Mouse (Mus musculus): ENCODE data around the gene Auts2. TPM values are rescaled to one million over a fixed set of nuclear protein-coding genes. Genes with fewer than 3 reads are reported as not detected.

Auts2 gene
- polyA plus RNA-seq, 1 experiment from 2014 or later: 17.9 TPM

DNA sequence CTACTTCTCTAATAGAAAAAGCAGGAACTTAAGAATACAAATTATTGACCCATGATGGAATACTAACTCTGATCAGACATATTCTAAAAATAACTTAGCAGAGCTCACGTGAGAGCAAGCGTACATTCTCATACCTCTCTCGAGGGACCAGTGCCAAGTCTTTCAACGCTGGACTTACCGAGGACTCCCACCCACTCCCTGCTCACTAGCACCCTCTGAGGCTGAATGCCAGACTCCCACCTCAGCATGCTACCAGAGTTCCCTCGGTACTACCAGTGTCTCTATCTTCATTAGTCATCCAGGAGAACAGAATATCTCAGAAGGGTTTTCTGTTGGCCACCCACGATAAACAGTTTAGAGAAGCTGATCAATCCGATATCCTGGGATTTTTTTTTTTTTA lies 105.2 kb downstream of the Auts2 start:
- H3K27me3 ChIP-seq (ENCODE audit: insufficient read depth, low read length): no peaks in the 10 kb centered on the region
- no peak overlapping the region for H3K9ac ChIP-seq (replicated peaks; ENCODE audit: low read length)
- ATAC-seq (ENCODE audit: low FRiP score, low TSS enrichment): 0 out of 2 replicates have a peak, but pooled peaks have one; percentile 61
- H3K4me2 ChIP-seq (replicated peaks; ENCODE audit: low read depth, low read length): no peak overlapping the region
- H3K4me3 ChIP-seq (ENCODE audit: low read length): no peak overlapping the region
- 43% methylated on average over 8 of the region's 8 CpGs for WGBS
- no peak overlapping the region for H3K27ac ChIP-seq (ENCODE audit: low read length)
- no peaks in the 10 kb centered on the region for H3K36me3 ChIP-seq (ENCODE audit: insufficient read depth, low read length)
- no peaks in the 10 kb centered on the region for H3K9me3 ChIP-seq (ENCODE audit: low read length)
- peaks cover 29% of the 10 kb centered on the region for H3K4me1 ChIP-seq (ENCODE audit: insufficient read depth, low read length)

DNA sequence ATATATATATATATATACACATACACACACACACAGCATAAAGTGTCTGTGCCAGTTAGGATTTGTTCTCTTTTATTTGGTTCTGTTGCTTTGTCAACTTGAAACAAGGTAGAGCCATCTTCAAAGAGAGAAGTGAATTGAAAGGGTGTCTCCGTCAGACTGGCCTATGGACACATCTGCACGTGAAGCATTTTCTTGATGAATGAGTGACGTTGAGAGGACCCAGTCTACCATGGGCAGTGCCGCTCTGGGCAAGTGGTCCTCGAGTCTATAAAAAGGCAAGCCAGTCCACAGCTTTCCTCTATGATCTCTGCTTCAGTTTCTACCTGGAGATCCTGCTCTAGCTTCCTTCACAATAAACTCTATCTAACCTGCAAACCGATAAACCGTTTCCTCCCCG lies 105.7 kb downstream of the Auts2 start:
- Histone ChIP-seq H3K4me1 (ENCODE audit: insufficient read depth, low read length) (peaks cover 25% of the 10 kb centered on the region), H3K9ac (replicated peaks; ENCODE audit: low read length) (no peak overlapping the region), H3K27me3 (ENCODE audit: insufficient read depth, low read length) (no peaks in the 10 kb centered on the region), H3K36me3 (ENCODE audit: insufficient read depth, low read length) (no peaks in the 10 kb centered on the region), H3K4me3 (ENCODE audit: low read length) (no peak overlapping the region), H3K27ac (ENCODE audit: low read length) (no peak overlapping the region), H3K9me3 (ENCODE audit: low read length) (no peaks in the 10 kb centered on the region), H3K4me2 (replicated peaks; ENCODE audit: low read depth, low read length) (no peak overlapping the region)
- no peak for ATAC-seq (ENCODE audit: low FRiP score, low TSS enrichment)
- WGBS: 88% methylated on average over 8 of the region's 8 CpGs

DNA sequence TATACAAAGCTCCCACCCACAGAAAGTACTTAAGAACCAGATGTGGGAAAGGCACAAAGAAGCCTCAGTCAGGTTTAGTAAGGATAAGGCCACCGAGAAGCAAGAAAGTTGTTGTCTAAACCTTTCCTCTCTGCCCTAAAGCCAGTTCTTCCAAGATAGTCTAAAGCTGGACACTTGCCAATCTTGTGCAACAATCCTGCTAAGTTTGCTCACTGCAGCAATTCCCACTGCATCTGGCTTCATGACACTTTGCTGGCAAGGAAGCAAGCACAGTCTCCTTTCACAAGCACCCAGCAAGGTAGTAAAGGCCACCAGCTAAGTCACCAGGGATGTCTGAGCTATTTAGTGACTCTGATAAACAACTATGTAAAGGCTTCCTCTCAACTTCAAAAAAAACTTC lies 106.2 kb downstream of the Auts2 start:
- H3K4me1 ChIP-seq (ENCODE audit: insufficient read depth, low read length): peaks cover 21% of the 10 kb centered on the region
- H3K9me3 ChIP-seq (ENCODE audit: low read length): no peaks in the 10 kb centered on the region
- no peak overlapping the region for H3K4me3 ChIP-seq (ENCODE audit: low read length)
- no peak overlapping the region for H3K9ac ChIP-seq (replicated peaks; ENCODE audit: low read length)
- no peak for ATAC-seq (ENCODE audit: low FRiP score, low TSS enrichment)
- H3K4me2 ChIP-seq (replicated peaks; ENCODE audit: low read depth, low read length): no peak overlapping the region
- WGBS: 56% methylated on average over 1 of the region's 1 CpGs
- no peak overlapping the region for H3K27ac ChIP-seq (ENCODE audit: low read length)
- H3K27me3 ChIP-seq (ENCODE audit: insufficient read depth, low read length): no peaks in the 10 kb centered on the region
- H3K36me3 ChIP-seq (ENCODE audit: insufficient read depth, low read length): no peaks in the 10 kb centered on the region

DNA sequence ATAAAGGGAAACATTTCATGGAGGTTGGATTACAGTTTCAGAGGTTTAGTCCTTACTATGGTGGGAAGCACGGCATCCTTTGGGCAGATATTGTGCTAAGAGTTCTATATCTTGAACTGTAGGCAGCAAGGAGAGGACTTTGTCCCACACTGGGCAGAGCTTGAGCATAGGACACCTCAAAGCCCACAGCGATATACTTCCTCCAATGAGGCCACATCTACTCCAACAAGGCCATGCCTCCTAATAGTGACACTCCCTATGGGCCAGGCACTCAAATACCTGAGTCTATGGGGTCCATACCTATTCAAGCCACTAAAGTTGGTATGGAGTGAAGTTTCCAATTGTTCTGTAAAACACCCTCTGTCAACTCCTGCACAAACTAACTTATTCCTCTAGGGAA lies 106.7 kb downstream of the Auts2 start:
- 93% methylated on average over 2 of the region's 2 CpGs for WGBS
- ATAC-seq (ENCODE audit: low FRiP score, low TSS enrichment): no peak
- Histone ChIP-seq H3K9ac (replicated peaks; ENCODE audit: low read length) (no peak overlapping the region), H3K9me3 (ENCODE audit: low read length) (no peaks in the 10 kb centered on the region), H3K4me2 (replicated peaks; ENCODE audit: low read depth, low read length) (no peak overlapping the region), H3K27me3 (ENCODE audit: insufficient read depth, low read length) (no peaks in the 10 kb centered on the region), H3K4me1 (ENCODE audit: insufficient read depth, low read length) (peaks cover 21% of the 10 kb centered on the region), H3K4me3 (ENCODE audit: low read length) (no peak overlapping the region), H3K36me3 (ENCODE audit: insufficient read depth, low read length) (no peaks in the 10 kb centered on the region), H3K27ac (ENCODE audit: low read length) (no peak overlapping the region)

DNA sequence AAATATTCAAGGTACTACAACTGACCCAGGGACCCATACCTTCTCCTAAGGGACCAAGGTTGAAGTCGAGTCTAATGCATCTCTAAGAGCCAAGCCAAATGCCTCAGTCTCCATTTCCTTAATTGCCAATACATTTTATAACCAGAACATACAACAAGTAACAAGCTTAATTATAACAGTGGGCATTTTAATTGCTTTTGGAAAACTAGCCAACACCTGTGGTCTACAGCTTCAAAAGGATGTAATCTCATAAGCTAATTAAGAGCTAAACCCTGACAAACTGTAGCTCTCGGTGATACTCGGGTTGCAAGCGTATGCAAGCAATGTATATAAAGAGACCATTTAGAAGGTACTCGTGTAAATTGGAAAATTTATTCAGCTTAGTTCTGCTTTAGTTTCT lies 107.7 kb downstream of the Auts2 start:
- no peak overlapping the region for H3K4me3 ChIP-seq (ENCODE audit: low read length)
- no peak overlapping the region for H3K4me2 ChIP-seq (replicated peaks; ENCODE audit: low read depth, low read length)
- H3K36me3 ChIP-seq (ENCODE audit: insufficient read depth, low read length): no peaks in the 10 kb centered on the region
- no peaks in the 10 kb centered on the region for H3K27me3 ChIP-seq (ENCODE audit: insufficient read depth, low read length)
- H3K27ac ChIP-seq (ENCODE audit: low read length): no peak overlapping the region
- WGBS: 78% methylated on average over 5 of the region's 5 CpGs
- H3K9me3 ChIP-seq (ENCODE audit: low read length): no peaks in the 10 kb centered on the region
- H3K9ac ChIP-seq (replicated peaks; ENCODE audit: low read length): no peak overlapping the region
- H3K4me1 ChIP-seq (ENCODE audit: insufficient read depth, low read length): peaks cover 13% of the 10 kb centered on the region; the same call in 1 of the 2 replicates
- ATAC-seq (ENCODE audit: low FRiP score, low TSS enrichment): no peak

DNA sequence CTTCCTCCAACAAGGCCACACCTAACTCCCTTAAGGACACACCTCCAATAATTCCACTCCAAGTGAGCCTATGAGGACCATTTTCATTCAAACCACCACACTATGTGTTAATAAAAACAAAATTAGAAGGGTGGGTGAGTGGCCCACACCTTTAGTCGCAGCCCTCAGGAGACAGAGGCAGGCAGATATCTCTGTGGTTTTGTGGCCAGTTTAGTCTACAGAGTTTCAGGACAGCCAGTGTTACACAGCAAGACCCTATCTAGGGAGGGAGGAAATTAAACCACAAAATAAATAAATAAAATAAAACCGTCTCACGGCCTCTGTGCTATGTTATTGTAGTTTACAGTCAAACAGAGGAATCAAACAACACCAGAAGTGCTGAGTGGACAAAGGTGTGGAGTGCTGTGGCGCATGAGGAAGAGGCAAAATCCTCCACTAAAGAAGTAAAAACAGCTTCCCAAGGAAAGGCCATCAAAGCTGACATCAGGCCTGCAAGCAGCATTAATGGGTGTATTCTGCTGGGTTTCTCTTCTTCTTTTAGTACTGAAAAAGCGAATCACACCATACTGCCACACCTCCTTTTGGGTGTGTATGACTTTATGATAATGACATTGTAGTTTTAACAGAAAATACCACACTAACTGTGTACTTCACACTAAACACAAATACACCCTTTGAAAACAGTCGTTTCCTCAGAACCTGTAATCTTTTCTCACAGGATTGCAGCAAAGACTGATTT lies 109.6 kb downstream of the Auts2 start:
- ATAC-seq (ENCODE audit: low FRiP score, low TSS enrichment): no peak
- Histone ChIP-seq H3K4me3 (ENCODE audit: low read length) (no peak overlapping the region), H3K9me3 (ENCODE audit: low read length) (no peaks in the 10 kb centered on the region), H3K27ac (ENCODE audit: low read length) (no peak overlapping the region), H3K9ac (replicated peaks; ENCODE audit: low read length) (no peak overlapping the region), H3K27me3 (ENCODE audit: insufficient read depth, low read length) (no peaks in the 10 kb centered on the region), H3K4me1 (ENCODE audit: insufficient read depth, low read length) (peaks cover 8% of the 10 kb centered on the region; the same call in 1 of the 2 replicates), H3K4me2 (replicated peaks; ENCODE audit: low read depth, low read length) (no peak overlapping the region), H3K36me3 (ENCODE audit: insufficient read depth, low read length) (no peaks in the 10 kb centered on the region)
- WGBS: 75% methylated on average over 6 of the region's 6 CpGs

- Histone ChIP-seq H3K4me3 (ENCODE audit: low read length) (no peak overlapping the region), H3K27ac (ENCODE audit: low read length) (no peak overlapping the region), H3K9ac (replicated peaks; ENCODE audit: low read length) (no peak overlapping the region), H3K4me2 (replicated peaks; ENCODE audit: low read depth, low read length) (no peak overlapping the region), H3K9me3 (ENCODE audit: low read length) (no peaks in the 10 kb centered on the region), H3K36me3 (ENCODE audit: insufficient read depth, low read length) (no peaks in the 10 kb centered on the region), H3K27me3 (ENCODE audit: insufficient read depth, low read length) (no peaks in the 10 kb centered on the region), H3K4me1 (ENCODE audit: insufficient read depth, low read length) (peaks cover 18% of the 10 kb centered on the region)
- no peak for ATAC-seq (ENCODE audit: low FRiP score, low TSS enrichment)
- WGBS: 79% methylated on average over 3 of the region's 3 CpGs
Observed at GRCm38 (mm10) chr5:132429363-132429762, 113.8 kb downstream of the Auts2 start.

GRCm38 (mm10) chr5:132426342-132426741 lies 116.8 kb downstream of the Auts2 start:
- peak; percentile 79; the same call in 1 of the 2 replicates for ATAC-seq (ENCODE audit: low FRiP score, low TSS enrichment)
- Histone ChIP-seq H3K4me2 (replicated peaks; ENCODE audit: low read depth, low read length) (no peak overlapping the region), H3K4me3 (ENCODE audit: low read length) (no peak overlapping the region), H3K27me3 (ENCODE audit: insufficient read depth, low read length) (no peaks in the 10 kb centered on the region), H3K36me3 (ENCODE audit: insufficient read depth, low read length) (no peaks in the 10 kb centered on the region), H3K9ac (replicated peaks; ENCODE audit: low read length) (no peak overlapping the region), H3K27ac (ENCODE audit: low read length) (no peak overlapping the region), H3K4me1 (ENCODE audit: insufficient read depth, low read length) (peaks cover 23% of the 10 kb centered on the region), H3K9me3 (ENCODE audit: low read length) (no peaks in the 10 kb centered on the region)
- WGBS: 44% methylated on average over 3 of the region's 3 CpGs

- WGBS: 62% methylated on average over 6 of the region's 6 CpGs
- no peak overlapping the region for H3K4me3 ChIP-seq (ENCODE audit: low read length)
- ATAC-seq (ENCODE audit: low FRiP score, low TSS enrichment): no peak
- no peaks in the 10 kb centered on the region for H3K9me3 ChIP-seq (ENCODE audit: low read length)
- H3K27ac ChIP-seq (ENCODE audit: low read length): no peak overlapping the region
- no peaks in the 10 kb centered on the region for H3K36me3 ChIP-seq (ENCODE audit: insufficient read depth, low read length)
- H3K4me1 ChIP-seq (ENCODE audit: insufficient read depth, low read length): peaks cover 26% of the 10 kb centered on the region
- H3K4me2 ChIP-seq (replicated peaks; ENCODE audit: low read depth, low read length): no peak overlapping the region
- H3K27me3 ChIP-seq (ENCODE audit: insufficient read depth, low read length): no peaks in the 10 kb centered on the region
- H3K9ac ChIP-seq (replicated peaks; ENCODE audit: low read length): no peak overlapping the region
Observed at GRCm38 (mm10) chr5:132425792-132426309, 117.3 kb downstream of the Auts2 start.

- 56% methylated on average over 4 of the region's 4 CpGs for WGBS
- Histone ChIP-seq H3K9ac (replicated peaks; ENCODE audit: low read length) (no peak overlapping the region), H3K9me3 (ENCODE audit: low read length) (no peaks in the 10 kb centered on the region), H3K4me1 (ENCODE audit: insufficient read depth, low read length) (peaks cover 12% of the 10 kb centered on the region), H3K27ac (ENCODE audit: low read length) (no peak overlapping the region), H3K4me2 (replicated peaks; ENCODE audit: low read depth, low read length) (no peak overlapping the region), H3K36me3 (ENCODE audit: insufficient read depth, low read length) (no peaks in the 10 kb centered on the region), H3K4me3 (ENCODE audit: low read length) (no peak overlapping the region), H3K27me3 (ENCODE audit: insufficient read depth, low read length) (no peaks in the 10 kb centered on the region)
- ATAC-seq (ENCODE audit: low FRiP score, low TSS enrichment): no peak
Observed at GRCm38 (mm10) chr5:132410338-132410852, 132.7 kb downstream of the Auts2 start.

All from kidney, embryonic 16.5 days (tissue).